Mouse (Mus musculus): ENCODE results near the gene Crybb3. TPM values are rescaled to one million over a fixed set of nuclear protein-coding genes. Genes with fewer than 3 reads are reported as not detected.

Crybb3 gene
- polyA plus RNA-seq, 1 experiment from 2014 or later, result 1.1 TPM

DNA sequence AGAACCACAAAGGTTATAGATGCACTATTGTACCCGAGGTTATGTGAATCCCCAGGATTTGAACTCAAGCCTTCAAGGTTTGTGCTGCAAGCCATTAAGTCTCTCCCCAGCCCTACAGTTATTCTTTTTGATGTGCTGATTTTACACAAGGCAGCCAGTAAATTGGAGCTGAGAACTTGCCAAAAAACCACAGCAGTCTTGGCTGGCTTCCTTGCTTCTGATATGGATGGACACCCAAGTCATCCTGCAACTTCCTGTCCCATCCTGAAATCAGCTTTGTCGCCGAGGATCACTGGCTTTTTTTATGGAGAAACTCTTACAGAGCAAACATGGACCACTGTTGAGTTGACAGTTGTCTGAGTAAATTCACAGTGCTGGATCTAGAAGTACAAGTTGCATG lies 51.3 kb downstream of the Crybb3 start:
- ATAC-seq, result no peak
- DNase-seq (ENCODE audit: low read depth, low spot score), result no peak
- ChIA-PET CTCF (no interaction called here), POLR2A (no interaction called here)
- peaks cover 9% of the 10 kb centered on the region for H3K27me3 ChIP-seq
- in situ Hi-C loops (cut with MboI; ENCODE audit: low pct_unique_long_range_greater_than_20kb), result no loop called here
- TF ChIP-seq CTCF (IDR thresholded peaks at IDR 0.05), result no peak

DNA sequence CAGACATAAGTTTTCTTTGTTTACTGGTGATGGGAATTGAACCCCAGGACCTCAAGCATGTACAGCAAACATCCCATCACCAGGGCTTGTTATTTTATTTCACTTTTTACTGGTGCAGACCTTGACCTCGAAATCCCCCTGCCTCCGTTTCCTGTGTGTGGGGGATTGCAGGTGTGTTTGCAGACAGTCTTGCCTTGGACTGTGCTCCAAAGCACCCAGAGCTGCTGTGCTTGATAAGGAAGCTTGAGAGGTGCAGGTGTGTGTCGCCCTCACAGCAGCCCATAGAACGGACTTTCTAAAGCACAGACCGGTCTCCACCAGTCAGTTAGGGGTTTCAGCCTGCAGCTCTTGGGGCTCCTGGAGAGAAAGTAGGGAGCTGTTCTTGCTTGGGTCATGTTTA lies 54.7 kb downstream of the Crybb3 start:
- TF ChIP-seq CTCF (IDR thresholded peaks at IDR 0.05), result no peak
- in situ Hi-C loops (cut with MboI; ENCODE audit: low pct_unique_long_range_greater_than_20kb), result no loop called here
- H3K27me3 ChIP-seq, result peaks cover 4% of the 10 kb centered on the region
- DNase-seq (ENCODE audit: low read depth, low spot score) (no peak), ATAC-seq (no peak)
- ChIA-PET CTCF (no interaction called here), POLR2A (no interaction called here)

Other genes starting within 250 kb of the Crybb3 start
- not detected for gene Myo18b, start 185.2 kb downstream of the Crybb3 start, polyA plus RNA-seq (2021)
- not detected for gene Grk3, start 65.8 kb downstream of the Crybb3 start, polyA plus RNA-seq (2021)
- not detected for gene Crybb2, start 11.5 kb downstream of the Crybb3 start, polyA plus RNA-seq (2021)
- gene 2900026A02Rik, start 139.7 kb upstream of the Crybb3 start, polyA plus RNA-seq (2021), result 26.0 TPM
- gene Tmem211, start 145.3 kb upstream of the Crybb3 start, polyA plus RNA-seq (2021), result not detected
- 0.12 TPM for gene Sgsm1, start 229.2 kb upstream of the Crybb3 start, polyA plus RNA-seq (2021)